Mouse (Mus musculus) frontal cortex, postnatal 36 days (tissue): ENCODE measurements around the gene Coa6.

ENCODE experiments used
- DNase-seq, 2 experiments: peaks; one replicate each; pipeline ENCODE4 v3.0.0; 2022; ENCODE audit warnings: low spot score in 2 of 2

Gene Coa6

DNA sequence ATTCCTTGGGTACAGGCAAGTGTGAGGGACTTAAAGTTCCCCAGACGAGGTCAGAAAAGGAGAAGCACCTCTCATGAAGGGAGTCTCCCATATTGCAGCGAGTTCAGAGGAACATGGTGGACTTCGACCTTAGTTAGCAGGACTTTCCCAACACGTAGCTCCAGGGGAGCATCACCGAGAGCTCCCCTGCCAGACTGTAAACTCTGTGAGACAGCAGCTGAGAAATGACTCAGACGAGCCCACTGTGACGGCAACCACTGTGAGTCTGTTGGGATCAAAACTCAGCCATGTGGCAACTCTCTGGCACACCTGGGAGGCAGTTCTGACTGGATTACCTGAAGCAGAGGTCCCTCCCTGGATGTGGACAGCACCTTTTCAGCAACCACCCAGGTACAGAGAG lies 41.8 kb downstream of the Coa6 start:
- DNase-seq = no peak

DNA sequence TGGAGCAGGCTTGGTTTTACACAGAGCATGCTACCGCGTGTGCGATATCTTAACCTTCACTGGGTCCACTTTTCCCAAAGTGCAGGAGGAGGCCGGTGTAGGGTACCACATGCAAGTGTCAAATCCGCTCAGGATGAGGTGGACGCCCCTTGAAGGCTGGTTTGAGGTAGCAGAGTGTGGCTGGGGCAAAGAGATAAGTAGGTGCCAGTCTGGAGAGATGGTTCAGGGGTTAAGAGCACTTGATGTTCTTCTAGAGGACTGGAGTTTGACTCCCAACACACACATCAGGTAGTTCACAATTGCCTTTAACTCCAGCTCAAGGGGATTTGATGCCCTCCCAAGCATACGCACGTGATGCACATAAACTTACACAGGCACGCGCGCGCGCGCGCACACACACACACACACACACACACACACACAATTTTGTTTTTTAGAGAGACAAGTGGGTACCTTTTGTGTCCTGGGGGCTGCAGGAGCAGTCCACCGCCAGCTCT lies 51.5 kb downstream of the Coa6 start:
- DNase-seq = no peak

DNA sequence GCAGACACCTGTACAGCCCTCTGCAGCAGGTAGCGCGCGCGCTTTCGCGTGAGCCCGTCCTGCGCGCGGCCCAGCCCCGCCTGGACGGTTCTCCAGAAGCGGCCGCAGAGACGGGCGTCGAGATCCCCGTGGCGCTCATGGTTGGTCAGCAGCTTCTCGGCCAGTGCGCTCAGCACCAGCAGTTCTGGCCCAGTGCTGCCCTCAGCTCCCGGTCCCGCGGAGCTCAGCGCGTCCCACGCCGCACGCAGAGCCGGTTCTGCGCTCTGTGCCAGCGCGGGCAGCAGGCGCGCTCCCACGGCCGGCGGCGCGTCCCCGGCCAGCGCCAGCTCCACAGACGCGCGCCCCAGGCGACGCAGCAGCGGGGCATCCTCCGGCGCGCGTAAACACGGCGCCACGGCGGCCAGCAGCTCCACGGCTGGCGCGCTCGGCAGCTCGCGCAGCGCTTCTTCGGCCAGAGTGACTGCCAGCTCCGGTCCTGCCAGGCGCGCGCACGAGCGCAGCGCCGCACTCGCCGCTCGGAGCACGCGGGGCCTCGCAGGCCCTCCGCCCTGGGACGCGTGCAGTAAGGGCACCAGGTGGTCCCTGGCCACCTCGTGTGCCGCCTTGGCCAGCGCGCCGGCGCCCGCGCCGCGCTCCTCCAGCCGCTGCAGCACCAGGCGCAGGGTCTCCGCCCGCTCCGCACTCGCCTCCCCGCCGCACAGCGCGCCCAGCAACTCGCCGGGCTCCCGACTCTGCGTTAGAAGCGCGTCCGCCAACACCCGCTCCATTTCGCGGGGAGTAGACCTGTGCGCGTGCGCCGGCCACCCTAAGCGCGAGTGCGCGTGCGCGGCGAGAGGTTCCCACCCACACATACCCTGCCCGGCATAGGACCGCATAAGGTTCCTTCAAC lies 52.2 kb downstream of the Coa6 start, which contains the start of gene Tarbp1:
TSS of gene Tarbp1 (minus strand) at position 767 of the 889 bp plus-strand sequence.
- peak; percentile 89 to 93 for DNase-seq
